Mouse (Mus musculus) liver, embryonic 14.5 days (tissue): ENCODE measurements around the gene Nrp2. TPM values are rescaled to one million over a fixed set of nuclear protein-coding genes. Genes with fewer than 3 reads are reported as not detected.

Experiments used
- ATAC-seq: fragments of 200-750 bp; cut with Nextera tagmentation; 2 replicates; pipeline ENCODE4 v1.8.0; 2017; ENCODE audit warnings: moderate number of reproducible peaks, mild to moderate bottlenecking, moderate library complexity; ENCODE audit not compliant: insufficient read depth
- DNase-seq, 3 experiments: peaks; one replicate each; pipeline ENCODE4 v3.0.0-alpha.2; 2012 to 2013; ENCODE audit warnings: low read depth in 3 of 3, low spot score in 3 of 3
- H3K27ac ChIP-seq: fragments of 300-500 bp; sonication (generic); 2 replicates; pipeline ENCODE4 v1.5.1; 2014; ENCODE audit warnings: moderate library complexity, mild to moderate bottlenecking, control low read depth, inconsistent platforms
- H3K27me3 ChIP-seq: fragments of 300-500 bp; sonication (generic); 2 replicates; pipeline ENCODE4 v1.6.1; 2014; ENCODE audit warnings: mild to moderate bottlenecking, low read length, moderate library complexity; ENCODE audit not compliant: control insufficient read depth, insufficient read depth
- H3K36me3 ChIP-seq: fragments of 300-500 bp; sonication (generic); replicated peaks from 2 replicates; pipeline ENCODE4 v1.6.1; 2014; ENCODE audit warnings: low read depth; ENCODE audit not compliant: control insufficient read depth, insufficient read depth
- H3K4me1 ChIP-seq, 2 experiments: fragments of 200-500 bp in 1 of 2; fragments of 300-500 bp in 1 of 2; sonication (generic) in 1 of 2; replicated peaks; 2 replicates each; pipeline ENCODE4 v1.6.1; 2012 to 2014; ENCODE audit warnings: antibody characterized with exemption in 1 of 2, inconsistent platforms in 1 of 2, low read length in 1 of 2; ENCODE audit not compliant: control insufficient read depth in 2 of 2, insufficient read depth in 2 of 2
- H3K4me2 ChIP-seq: fragments of 300-500 bp; sonication (generic); 2 replicates; pipeline ENCODE4 v1.6.1; 2014; ENCODE audit warnings: low read depth, mild to moderate bottlenecking, control low read depth, moderate library complexity
- H3K4me3 ChIP-seq, 2 experiments: fragments of 200-500 bp in 1 of 2; fragments of 300-500 bp in 1 of 2; sonication (generic) in 1 of 2; 2 replicates each; pipeline ENCODE4 v1.5.1; 2012 to 2014; ENCODE audit warnings: low read depth in 2 of 2, low read length in 2 of 2, mild to moderate bottlenecking in 2 of 2, control low read depth in 1 of 2, inconsistent platforms in 1 of 2, moderate library complexity in 1 of 2; ENCODE audit not compliant: insufficient read depth in 1 of 2
- H3K9ac ChIP-seq: fragments of 300-500 bp; sonication (generic); replicated peaks from 2 replicates; pipeline ENCODE4 v1.6.1; 2014; ENCODE audit warnings: mild to moderate bottlenecking, control low read depth, moderate library complexity
- H3K9me3 ChIP-seq: fragments of 300-500 bp; sonication (generic); 2 replicates; pipeline ENCODE4 v1.6.1; 2016; ENCODE audit warnings: low read length, mixed read lengths; ENCODE audit not compliant: control insufficient read depth
- CTCF ChIP-seq: IDR thresholded peaks from 2 replicates; pipeline ENCODE4 v1.5.1; 2016; ENCODE audit warnings: antibody characterized with exemption, low read depth, control low read depth
- EP300 ChIP-seq: IDR thresholded peaks from 2 replicates; pipeline ENCODE4 v1.6.1; 2016; ENCODE audit warnings: antibody characterized with exemption, low read depth
- WGBS: fragments of 180-500 bp; shearing (Covaris S2); extraction: QIAGEN DNeasy Blood & Tissue Kit; methylation state at CpG from one replicate; pipeline ENCODE4 v1.1.7; 2014; ENCODE audit not compliant: insufficient replicate concordance; 5-methylcytosine and 5-hydroxymethylcytosine counted together
- polyA plus RNA-seq, 2 experiments: library from polyadenylated mRNA; depleted of rRNA in 1 of 2; stranded (reverse) in 1 of 2; unstranded in 1 of 2; fragments of >200 nt; fragmentation: Nextera tagmentation in 1 of 2; extraction: Ambion mirVana in 1 of 2; gene quantifications; 2 replicates each; pipeline versions ENCODE4 v1.2.1 to v1.2.3; 2012 to 2014

Gene Nrp2
- polyA plus RNA-seq, 2 experiments, result 0.32 to 0.76 TPM

DNA sequence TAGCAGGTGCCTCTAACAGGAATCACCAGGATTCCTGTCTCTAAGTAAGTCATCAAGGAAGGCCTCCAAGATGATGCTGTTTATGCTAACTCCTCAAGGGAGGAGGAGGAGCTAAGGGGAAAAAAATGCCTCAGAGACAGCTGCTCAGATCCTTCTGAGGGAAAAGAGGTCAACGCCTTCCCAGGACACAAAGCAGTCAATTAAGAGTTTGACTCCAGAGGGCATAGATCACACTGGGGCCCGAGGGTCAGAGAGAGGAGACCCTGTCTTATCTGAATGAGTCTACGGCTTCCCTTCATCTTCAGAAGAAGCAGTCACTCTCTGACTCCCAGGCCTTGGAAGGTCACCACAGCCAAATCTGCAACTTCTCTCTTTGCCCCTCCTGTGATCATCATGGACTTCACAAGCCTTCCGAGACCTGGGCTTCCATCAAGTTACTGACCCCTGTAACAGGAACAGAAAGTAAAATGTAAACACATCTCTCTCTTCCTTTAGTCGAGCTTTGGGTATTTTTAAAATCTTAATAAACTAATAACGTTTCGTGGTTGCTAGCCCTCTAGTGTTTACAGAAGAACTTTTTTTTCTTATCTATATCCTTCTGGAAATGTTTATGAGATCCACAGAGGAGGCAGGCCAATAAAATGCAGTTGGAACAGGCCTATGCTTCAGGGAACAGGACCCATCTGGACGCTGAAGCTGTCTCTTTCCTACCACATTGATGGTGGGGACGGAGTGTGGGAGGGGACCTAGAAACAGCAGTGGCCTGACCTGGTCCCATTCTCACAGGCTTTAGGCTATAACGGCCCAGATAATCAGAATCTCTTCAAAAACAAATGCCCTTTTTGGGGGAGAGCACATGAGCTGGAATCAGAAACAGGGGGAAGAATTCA lies 118.7 kb downstream of the Nrp2 start:
- ATAC-seq, result no peak
- 40% methylated on average over 10 of the region's 10 CpGs for WGBS
- H3K4me1 ChIP-seq, result no peaks in the 10 kb centered on the region

DNA sequence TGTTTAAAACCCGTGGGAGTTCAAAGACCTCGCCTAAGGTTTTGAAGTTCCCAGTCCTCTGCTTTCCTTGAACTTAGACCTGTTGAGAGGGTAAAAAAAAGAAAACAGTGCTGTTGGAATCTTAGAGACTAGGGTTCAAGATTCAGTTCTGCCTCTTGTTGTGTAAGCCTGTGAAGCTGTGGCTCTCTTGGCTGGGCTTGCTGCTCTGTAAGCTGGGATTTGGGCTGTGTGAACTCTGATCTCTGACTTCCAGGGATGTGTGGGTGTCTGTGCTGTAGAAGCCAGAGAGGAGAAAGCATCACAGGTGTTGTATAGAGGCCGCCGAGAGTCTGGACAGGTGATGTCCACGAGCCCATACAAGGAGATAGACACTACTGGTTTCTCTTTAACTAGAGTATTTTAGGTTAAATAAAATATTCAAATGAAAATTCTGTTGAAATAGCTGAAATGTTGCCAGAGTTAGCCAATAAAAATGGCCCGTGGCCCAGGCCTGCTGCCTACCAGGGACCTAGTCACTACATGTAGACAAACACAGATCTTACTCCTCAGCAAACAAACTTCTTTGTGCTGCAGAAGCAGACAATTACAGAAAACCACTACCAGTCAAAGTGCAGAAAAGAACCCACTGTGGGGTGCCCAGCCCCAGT lies 120.6 kb downstream of the Nrp2 start:
- no peak overlapping the region for H3K27ac ChIP-seq
- 46% methylated on average over 6 of the region's 6 CpGs for WGBS
- no peaks in the 10 kb centered on the region for H3K4me1 ChIP-seq
- H3K4me2 ChIP-seq, result no peak overlapping the region
- H3K36me3 ChIP-seq, result no peaks in the 10 kb centered on the region
- DNase-seq (no peak), ATAC-seq (no peak)
- no peak overlapping the region for H3K9ac ChIP-seq
- no peaks in the 10 kb centered on the region for H3K9me3 ChIP-seq
- TF ChIP-seq CTCF (no peak), EP300 (no peak)
- no peak overlapping the region for H3K4me3 ChIP-seq
- H3K27me3 ChIP-seq, result no peaks in the 10 kb centered on the region

More for the DNA sequence above, 118.7 kb downstream of the Nrp2 start:
- TF ChIP-seq EP300 (no peak), CTCF (no peak)
- Histone ChIP-seq H3K27me3 (no peaks in the 10 kb centered on the region), H3K4me2 (no peak overlapping the region), H3K27ac (no peak overlapping the region), H3K4me3 (no peak overlapping the region), H3K9me3 (no peaks in the 10 kb centered on the region), H3K9ac (no peak overlapping the region), H3K36me3 (no peaks in the 10 kb centered on the region)
- DNase-seq, result no peak

DNA sequence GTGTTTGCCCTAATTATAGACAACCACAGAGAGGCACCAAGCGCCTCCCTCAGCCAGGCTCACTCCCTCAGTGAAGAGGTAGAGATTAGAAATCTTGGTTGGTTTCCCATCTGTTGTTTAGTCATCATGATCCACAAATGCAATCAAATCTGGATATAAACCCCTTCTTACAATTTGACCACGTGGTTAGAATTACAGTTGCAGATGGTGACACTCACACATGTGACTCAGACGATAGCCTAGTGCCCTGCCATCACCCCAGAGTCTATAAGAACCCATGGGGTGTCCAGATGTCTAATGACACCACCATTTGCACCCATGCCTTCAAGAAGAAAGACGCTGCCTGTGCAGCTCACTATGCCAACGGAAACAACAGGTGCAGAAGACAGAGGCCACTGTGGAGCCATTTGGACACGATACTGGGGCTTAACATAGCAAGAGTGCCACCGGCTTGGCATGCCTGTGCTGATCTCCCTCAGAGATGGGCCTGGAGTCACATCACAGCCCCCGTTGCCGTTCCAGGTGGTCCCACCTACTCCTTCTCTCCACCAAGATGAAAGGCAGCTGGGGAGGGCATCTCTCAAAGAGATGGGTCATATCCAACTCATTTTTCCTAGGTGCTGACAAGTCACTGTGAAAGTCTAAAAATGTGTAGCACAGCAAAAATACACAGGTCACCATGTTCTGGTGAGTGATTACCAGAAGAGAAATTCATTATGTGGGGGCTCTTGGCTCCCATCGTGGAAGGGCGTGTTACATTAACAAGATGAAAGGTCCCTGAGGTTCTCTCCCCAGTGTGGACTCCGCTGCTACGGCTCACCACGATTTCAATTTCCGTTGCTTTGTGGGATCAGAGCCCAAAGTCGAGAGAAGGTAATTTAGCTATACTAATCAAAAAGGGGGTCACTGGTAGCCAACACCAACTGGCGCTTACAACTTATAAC lies 123.0 kb downstream of the Nrp2 start:
- Histone ChIP-seq H3K27ac (no peak overlapping the region), H3K4me2 (no peak overlapping the region), H3K4me3 (no peak overlapping the region), H3K9ac (no peak overlapping the region), H3K27me3 (no peaks in the 10 kb centered on the region), H3K36me3 (no peaks in the 10 kb centered on the region), H3K9me3 (no peaks in the 10 kb centered on the region), H3K4me1 (no peaks in the 10 kb centered on the region; a peak in 1 of 4 replicates)
- ATAC-seq, result no peak
- DNase-seq, result no peak
- TF ChIP-seq CTCF (no peak), EP300 (no peak)
- WGBS, result 68% methylated on average over 17 of the region's 17 CpGs

DNA sequence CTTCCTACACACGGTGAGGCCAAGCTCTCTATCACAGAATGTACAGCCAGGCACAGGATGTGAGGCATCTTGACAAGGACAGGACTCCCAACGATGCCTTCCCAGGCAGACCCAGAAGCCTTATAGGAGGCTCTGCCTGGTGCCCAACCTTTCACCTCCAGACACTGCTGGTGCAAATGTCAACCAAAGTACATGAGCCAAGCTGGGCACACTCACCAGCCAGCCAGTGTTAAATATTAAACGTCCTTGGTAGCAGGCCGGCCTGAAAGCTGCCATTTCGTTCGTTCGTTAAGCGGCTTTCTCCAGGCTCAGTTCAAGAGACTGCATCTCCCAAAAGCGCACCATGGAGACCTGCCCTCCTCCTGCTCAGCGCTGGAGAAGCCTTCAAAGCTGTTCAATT lies 124.2 kb downstream of the Nrp2 start:
- no peak overlapping the region for H3K4me3 ChIP-seq
- WGBS, result 53% methylated on average over 10 of the region's 10 CpGs
- no peak overlapping the region for H3K27ac ChIP-seq
- no peak for DNase-seq
- H3K4me1 ChIP-seq, result no peaks in the 10 kb centered on the region; a peak in 1 of 4 replicates
- H3K9me3 ChIP-seq, result no peaks in the 10 kb centered on the region
- TF ChIP-seq EP300 (no peak), CTCF (no peak)
- H3K27me3 ChIP-seq, result no peaks in the 10 kb centered on the region
- H3K36me3 ChIP-seq, result no peaks in the 10 kb centered on the region
- no peak for ATAC-seq
- no peak overlapping the region for H3K4me2 ChIP-seq
- no peak overlapping the region for H3K9ac ChIP-seq
